Mouse (Mus musculus) bone marrow, adult 2 months (tissue): ENCODE results near the gene Nucb2. TPM values are rescaled to one million over a fixed set of nuclear protein-coding genes. Genes with fewer than 3 reads are reported as not detected.

Source experiments
- H3K27ac ChIP-seq: fragments of 200-500 bp; 2 replicates; pipeline ENCODE4 v1.5.1; 2012; ENCODE audit warnings: low read depth, mild to moderate bottlenecking, control low read depth, inconsistent platforms, low read length; ENCODE audit not compliant: control insufficient read depth, poor library complexity, insufficient read depth
- H3K4me1 ChIP-seq: fragments of 200-500 bp; 2 replicates; pipeline ENCODE4 v1.6.1; 2011; ENCODE audit warnings: low read length; ENCODE audit not compliant: control insufficient read depth, insufficient read depth
- H3K4me3 ChIP-seq: fragments of 200-500 bp; replicated peaks from 2 replicates; pipeline ENCODE3; 2011; ENCODE audit warnings: mild to moderate bottlenecking, low read depth, low read length, control low read depth; ENCODE audit not compliant: control insufficient read depth
- CTCF ChIP-seq: fragments of 200-500 bp; IDR thresholded peaks from 2 replicates; pipeline ENCODE4 v1.5.1; 2011; ENCODE audit warnings: low read length, control low read depth; ENCODE audit not compliant: control insufficient read depth, insufficient read depth
- POLR2A ChIP-seq: fragments of 200-500 bp; IDR thresholded peaks from 2 replicates; pipeline ENCODE4 v1.6.1; 2011; ENCODE audit warnings: low read depth, mild to moderate bottlenecking, control low read depth, low read length, borderline replicate concordance; ENCODE audit not compliant: control insufficient read depth
- WGBS: fragments of 180-500 bp; shearing (Covaris S2); methylation state at CpG from one replicate; pipeline ENCODE4 v1.1.7; 2018; 5-methylcytosine and 5-hydroxymethylcytosine counted together
- polyA plus RNA-seq: library from polyadenylated mRNA; stranded (reverse); fragments of >200 nt; gene quantifications from 2 replicates; pipeline ENCODE4 v1.2.4, GENCODE M21; 2011; ENCODE audit warnings: low replicate concordance; ENCODE audit not compliant: missing spikeins, insufficient read depth, insufficient read length

Nucb2 gene
- polyA plus RNA-seq, 1 experiment = 23.0 TPM

- Histone ChIP-seq H3K27ac (no peak overlapping the region), H3K4me1 (peaks cover 4% of the 10 kb centered on the region), H3K4me3 (no peak overlapping the region)
- TF ChIP-seq POLR2A (no peak), CTCF (no peak)
- 3% methylated on average over 5 of the region's 5 CpGs for WGBS
These were observed 20.0 kb upstream of the Nucb2 start for GRCm38 (mm10) chr7:116484213-116484612.

DNA sequence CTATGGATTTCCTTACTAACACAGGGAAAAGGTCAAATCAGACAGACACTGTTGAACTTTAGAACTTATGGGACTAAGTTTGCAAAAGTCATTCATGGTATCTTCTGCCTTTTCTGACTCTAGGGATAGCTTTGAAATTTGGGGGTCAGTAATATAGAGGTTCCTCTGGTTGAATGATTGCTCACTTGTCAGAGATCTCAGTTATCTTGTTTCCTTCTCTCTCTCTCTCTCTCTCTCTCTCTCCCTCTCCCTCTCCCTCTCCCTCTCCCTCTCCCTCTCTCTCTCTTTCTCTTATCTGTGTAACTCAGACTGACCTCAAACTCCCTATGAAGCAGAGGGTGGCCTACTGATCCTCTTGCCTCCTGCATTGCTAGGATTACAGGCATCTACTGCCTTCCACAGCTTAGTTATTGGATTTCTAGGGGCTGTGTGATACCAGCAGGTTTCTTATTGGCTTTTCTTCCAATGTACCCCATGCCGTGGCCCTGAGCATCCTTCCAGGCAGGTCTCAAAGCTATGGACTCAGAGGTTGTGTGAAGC, 19.0 kb upstream of the Nucb2 start:
- Histone ChIP-seq H3K27ac (no peak overlapping the region), H3K4me3 (no peak overlapping the region), H3K4me1 (peaks cover 2% of the 10 kb centered on the region; the same call in 1 of the 2 replicates)
- WGBS = 74% methylated on average over 1 of the region's 1 CpGs
- TF ChIP-seq CTCF = no peak
- TF ChIP-seq POLR2A = no peak

DNA sequence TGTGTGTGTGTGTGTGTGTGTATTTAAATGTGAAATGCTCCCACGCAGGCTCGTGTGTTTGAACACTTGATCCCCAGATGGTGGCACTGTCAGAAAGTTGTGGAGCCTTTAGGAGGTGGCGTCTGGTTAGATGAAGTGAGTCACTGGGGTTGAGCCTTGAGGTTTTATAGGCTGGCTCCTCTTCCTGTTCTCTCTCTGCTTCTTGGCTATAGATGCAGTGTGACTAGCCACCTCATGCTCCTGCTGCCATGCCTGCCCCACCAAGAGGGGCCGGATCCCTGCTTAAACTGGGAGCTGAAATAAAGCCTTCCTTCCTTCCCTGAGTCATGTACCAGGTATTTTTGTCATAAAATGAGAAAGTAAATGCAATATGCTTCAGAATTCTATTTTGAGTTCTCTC, 13.1 kb upstream of the Nucb2 start:
- 44% methylated on average over 4 of the region's 4 CpGs for WGBS
- Histone ChIP-seq H3K27ac (no peak overlapping the region), H3K4me1 (peaks cover 5% of the 10 kb centered on the region; the same call in 1 of the 2 replicates), H3K4me3 (no peak overlapping the region)
- no peak for TF ChIP-seq CTCF
- TF ChIP-seq POLR2A = no peak

DNA sequence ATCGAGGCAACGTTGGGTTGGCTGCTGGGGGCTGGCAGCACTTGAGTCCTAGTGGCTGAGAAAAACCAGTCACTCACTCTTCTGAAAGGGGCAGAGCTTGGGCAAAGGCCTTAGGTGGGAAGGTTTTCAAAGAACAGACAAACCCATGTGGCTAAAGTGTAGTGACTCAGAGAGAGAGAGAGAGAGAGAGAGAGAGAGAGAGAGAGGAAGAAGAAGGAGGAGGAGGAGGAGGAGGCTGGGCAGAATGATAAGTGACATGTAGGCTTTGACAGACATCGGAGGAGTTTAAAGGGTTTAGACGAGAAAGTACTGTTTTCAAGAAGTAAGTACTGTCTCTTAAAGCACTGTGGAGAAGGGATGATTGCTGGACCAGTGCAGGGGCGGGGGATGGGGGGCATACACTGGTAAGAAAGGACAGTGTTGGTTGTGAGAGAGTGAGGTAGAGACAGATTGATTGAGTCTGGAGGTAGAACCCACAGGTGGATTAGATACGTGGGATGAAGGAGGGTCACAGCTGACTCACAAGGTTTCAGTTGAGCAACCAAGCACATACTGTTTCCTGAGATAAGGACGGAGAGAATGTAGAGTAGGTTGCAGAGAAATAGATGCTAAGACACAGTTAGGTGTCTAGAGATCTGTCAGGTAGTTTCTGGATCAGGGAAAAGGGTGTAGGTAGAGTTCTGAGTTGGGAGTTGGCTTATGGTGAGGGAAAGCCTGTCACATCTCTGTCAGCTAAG, 10.7 kb upstream of the Nucb2 start:
- Histone ChIP-seq H3K4me3 (no peak overlapping the region), H3K27ac (peak overlapping the region; percentile 89), H3K4me1 (peaks cover 6% of the 10 kb centered on the region)
- TF ChIP-seq POLR2A = no peak
- TF ChIP-seq CTCF = no peak
- WGBS = 44% methylated on average over 7 of the region's 7 CpGs

GRCm38 (mm10) chr7:116494618-116495017, 9.6 kb upstream of the Nucb2 start:
- WGBS = 23% methylated on average over 5 of the region's 5 CpGs
- peaks cover 6% of the 10 kb centered on the region for H3K4me1 ChIP-seq
- TF ChIP-seq CTCF = no peak
- no peak for TF ChIP-seq POLR2A
- peak overlapping the region; percentile 89 for H3K27ac ChIP-seq
- H3K4me3 ChIP-seq = no peak overlapping the region

DNA sequence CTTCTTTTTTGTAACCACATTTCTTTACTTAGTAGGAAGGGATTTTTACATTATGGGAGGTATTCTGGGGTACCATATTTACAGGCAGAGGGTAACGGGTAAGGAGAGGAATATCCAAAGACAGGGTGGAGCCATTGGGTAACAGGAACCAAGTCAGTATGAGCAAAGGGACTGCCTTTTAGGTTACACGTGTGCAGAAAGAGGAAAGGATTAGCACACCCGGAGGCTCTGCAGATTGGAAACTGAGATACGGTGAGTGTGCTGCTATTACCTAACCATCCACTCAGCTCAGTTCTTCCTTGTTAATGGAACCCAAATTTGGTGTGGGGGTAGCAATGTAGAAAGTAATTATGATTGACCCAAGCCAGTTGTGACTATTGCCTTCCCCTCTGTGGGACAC, 7.4 kb upstream of the Nucb2 start:
- Histone ChIP-seq H3K4me3 (no peak overlapping the region), H3K4me1 (peaks cover 6% of the 10 kb centered on the region), H3K27ac (peak overlapping the region; percentile 55; the same call in 1 of the 2 replicates)
- TF ChIP-seq CTCF = no peak
- TF ChIP-seq POLR2A = no peak
- 55% methylated on average over 4 of the region's 4 CpGs for WGBS

DNA sequence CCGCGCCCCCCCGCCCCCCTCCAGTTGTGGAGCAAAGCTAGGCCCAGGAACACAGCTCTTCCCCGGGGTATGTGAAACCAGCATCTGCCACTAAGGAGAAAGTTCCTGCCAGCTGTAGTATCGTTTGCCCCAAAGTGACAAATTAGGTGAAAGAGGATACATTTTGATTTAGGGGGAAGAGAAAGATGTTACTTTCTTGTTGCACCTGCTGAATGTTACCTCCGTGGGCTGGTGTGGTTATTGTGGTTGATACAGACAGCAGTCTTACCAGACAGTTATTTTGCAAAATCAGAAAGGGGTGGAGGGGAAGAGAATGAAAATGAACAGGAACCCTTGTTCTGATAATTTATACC, 625 bp downstream of the Nucb2 start:
- no peaks in the 10 kb centered on the region; the same call in none of the 2 replicates for H3K4me1 ChIP-seq
- no peak for TF ChIP-seq POLR2A
- TF ChIP-seq CTCF = no peak
- peak overlapping the region; percentile 74 for H3K4me3 ChIP-seq
- WGBS = 0% methylated on average over 6 of the region's 6 CpGs
- H3K27ac ChIP-seq = peak overlapping the region; percentile 86

- TF ChIP-seq CTCF (no peak), POLR2A (no peak)
- Histone ChIP-seq H3K27ac (no peak overlapping the region), H3K4me1 (peaks cover 2% of the 10 kb centered on the region), H3K4me3 (no peak overlapping the region)
- WGBS = 81% methylated on average over 5 of the region's 5 CpGs
These were observed 9.9 kb downstream of the Nucb2 start for GRCm38 (mm10) chr7:116514030-116514429.
